Mouse (Mus musculus) midbrain, embryonic 15.5 days (tissue): ENCODE results near the gene Pik3ca. TPM values are rescaled to one million over a fixed set of nuclear protein-coding genes. Genes with fewer than 3 reads are reported as not detected.

Source experiments
- ATAC-seq: fragments of 200-750 bp; cut with Nextera tagmentation; replicated peaks from 2 replicates; pipeline ENCODE4 v1.8.0; 2017; ENCODE audit warnings: moderate TSS enrichment
- H3K27ac ChIP-seq: fragments of 300-500 bp; sonication (generic); 2 replicates; pipeline ENCODE4 v1.5.1; 2015; ENCODE audit warnings: mild to moderate bottlenecking, inconsistent platforms
- H3K27me3 ChIP-seq: fragments of 300-500 bp; sonication (generic); replicated peaks from 2 replicates; pipeline ENCODE4 v1.6.1; 2015; ENCODE audit warnings: inconsistent platforms
- H3K36me3 ChIP-seq: fragments of 300-500 bp; sonication (generic); replicated peaks from 2 replicates; pipeline ENCODE4 v1.6.1; 2015; ENCODE audit warnings: inconsistent platforms
- H3K4me1 ChIP-seq: fragments of 300-500 bp; sonication (generic); 2 replicates; pipeline ENCODE4 v1.6.1; 2015; ENCODE audit warnings: inconsistent platforms
- H3K4me2 ChIP-seq: fragments of 300-500 bp; sonication (generic); 2 replicates; pipeline ENCODE4 v1.6.1; 2015; ENCODE audit warnings: inconsistent platforms, mild to moderate bottlenecking, moderate library complexity
- H3K4me3 ChIP-seq: fragments of 300-500 bp; sonication (generic); 2 replicates; pipeline ENCODE4 v1.5.1; 2015; ENCODE audit warnings: mild to moderate bottlenecking, inconsistent platforms
- H3K9ac ChIP-seq: fragments of 300-500 bp; sonication (generic); 2 replicates; pipeline ENCODE4 v1.6.1; 2015; ENCODE audit warnings: mild to moderate bottlenecking, inconsistent platforms
- H3K9me3 ChIP-seq: fragments of 300-500 bp; sonication (generic); 2 replicates; pipeline ENCODE4 v1.6.1; 2016; ENCODE audit warnings: inconsistent platforms
- WGBS: fragments of 180-500 bp; shearing (Covaris S2); methylation state at CpG from one replicate; pipeline ENCODE4 v1.1.7; 2015; ENCODE audit warnings: mixed read lengths; 5-methylcytosine and 5-hydroxymethylcytosine counted together
- polyA plus RNA-seq: library from polyadenylated mRNA; unstranded; fragments of >200 nt; fragmentation: Nextera tagmentation; extraction: Ambion mirVana; gene quantifications from 2 replicates; pipeline ENCODE4 v1.2.1, GENCODE M21; 2015

Pik3ca gene
- polyA plus RNA-seq, 1 experiment from 2014 or later, result 13.6 TPM

GRCm38 (mm10) chr3:32472191-32472900 is 74.9 kb downstream of the Pik3ca start:
- peak; percentile 50; the same call in 1 of the 2 replicates for ATAC-seq
- no peaks in the 10 kb centered on the region for H3K9me3 ChIP-seq

GRCm38 (mm10) chr3:32473184-32473583 is 75.7 kb downstream of the Pik3ca start:
- H3K4me1 ChIP-seq, result no peaks in the 10 kb centered on the region
- no peak for ATAC-seq
- 85% methylated on average over 10 of the region's 10 CpGs for WGBS
- no peak overlapping the region for H3K4me3 ChIP-seq
- H3K27me3 ChIP-seq, result no peaks in the 10 kb centered on the region
- no peak overlapping the region for H3K9ac ChIP-seq
- no peaks in the 10 kb centered on the region for H3K36me3 ChIP-seq
- no peaks in the 10 kb centered on the region for H3K9me3 ChIP-seq
- no peak overlapping the region for H3K27ac ChIP-seq
- no peak overlapping the region for H3K4me2 ChIP-seq

More at GRCm38 (mm10) chr3:32472191-32472900, 74.9 kb downstream of the Pik3ca start:
- H3K36me3 ChIP-seq, result no peaks in the 10 kb centered on the region
- no peaks in the 10 kb centered on the region for H3K27me3 ChIP-seq
- no peak overlapping the region for H3K4me3 ChIP-seq
- H3K27ac ChIP-seq, result no peak overlapping the region
- H3K9ac ChIP-seq, result no peak overlapping the region
- WGBS, result 79% methylated on average over 14 of the region's 14 CpGs
- H3K4me2 ChIP-seq, result no peak overlapping the region
- H3K4me1 ChIP-seq, result no peaks in the 10 kb centered on the region

- no peak for ATAC-seq
- H3K9ac ChIP-seq, result no peak overlapping the region
- H3K36me3 ChIP-seq, result no peaks in the 10 kb centered on the region
- H3K4me1 ChIP-seq, result no peaks in the 10 kb centered on the region
- H3K4me3 ChIP-seq, result no peak overlapping the region
- no peaks in the 10 kb centered on the region for H3K27me3 ChIP-seq
- no peak overlapping the region for H3K27ac ChIP-seq
- H3K4me2 ChIP-seq, result no peak overlapping the region
- H3K9me3 ChIP-seq, result no peaks in the 10 kb centered on the region
- 86% methylated on average over 7 of the region's 7 CpGs for WGBS
Measured at GRCm38 (mm10) chr3:32479961-32480360, 82.5 kb downstream of the Pik3ca start.

GRCm38 (mm10) chr3:32483035-32483434 is 85.6 kb downstream of the Pik3ca start:
- no peak overlapping the region for H3K4me2 ChIP-seq
- no peak for ATAC-seq
- 83% methylated on average over 3 of the region's 3 CpGs for WGBS
- H3K36me3 ChIP-seq, result no peaks in the 10 kb centered on the region
- no peak overlapping the region for H3K4me3 ChIP-seq
- no peaks in the 10 kb centered on the region for H3K4me1 ChIP-seq
- H3K27ac ChIP-seq, result no peak overlapping the region
- no peaks in the 10 kb centered on the region for H3K27me3 ChIP-seq
- H3K9me3 ChIP-seq, result no peaks in the 10 kb centered on the region
- H3K9ac ChIP-seq, result no peak overlapping the region

DNA sequence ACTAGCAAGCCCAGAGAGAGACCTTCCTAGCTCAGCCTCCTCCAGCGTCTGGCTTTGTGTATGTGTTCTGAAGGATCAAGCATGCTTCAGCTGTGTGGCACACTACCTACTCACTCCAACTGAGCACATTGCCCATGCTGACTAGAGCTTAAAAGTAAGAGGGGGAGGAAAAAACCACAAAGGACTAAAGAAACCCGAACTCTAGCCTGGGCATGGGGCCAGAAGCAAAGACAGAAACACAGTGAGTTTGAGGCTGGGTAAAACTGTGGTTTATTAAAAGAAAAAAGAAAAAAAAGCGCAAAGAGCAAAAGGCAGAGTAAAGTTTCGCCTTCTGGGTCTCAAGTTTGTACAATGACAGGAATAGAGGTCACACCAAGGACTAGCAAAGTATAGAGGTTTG is 89.1 kb downstream of the Pik3ca start:
- no peak for ATAC-seq
- Histone ChIP-seq H3K9me3 (no peaks in the 10 kb centered on the region), H3K9ac (no peak overlapping the region), H3K27me3 (no peaks in the 10 kb centered on the region), H3K27ac (no peak overlapping the region), H3K36me3 (no peaks in the 10 kb centered on the region), H3K4me2 (no peak overlapping the region), H3K4me3 (no peak overlapping the region), H3K4me1 (no peaks in the 10 kb centered on the region)
- 86% methylated on average over 4 of the region's 4 CpGs for WGBS

GRCm38 (mm10) chr3:32488172-32488571 is 90.7 kb downstream of the Pik3ca start:
- Histone ChIP-seq H3K9me3 (no peaks in the 10 kb centered on the region), H3K27me3 (no peaks in the 10 kb centered on the region), H3K36me3 (no peaks in the 10 kb centered on the region), H3K4me1 (no peaks in the 10 kb centered on the region), H3K4me3 (no peak overlapping the region), H3K4me2 (no peak overlapping the region), H3K9ac (no peak overlapping the region), H3K27ac (no peak overlapping the region)
- 88% methylated on average over 6 of the region's 6 CpGs for WGBS
- no peak for ATAC-seq

- Histone ChIP-seq H3K4me2 (no peak overlapping the region), H3K27me3 (no peaks in the 10 kb centered on the region), H3K36me3 (no peaks in the 10 kb centered on the region), H3K4me1 (no peaks in the 10 kb centered on the region), H3K9ac (no peak overlapping the region), H3K27ac (no peak overlapping the region), H3K9me3 (no peaks in the 10 kb centered on the region), H3K4me3 (no peak overlapping the region)
- no peak for ATAC-seq
- 86% methylated on average over 15 of the region's 15 CpGs for WGBS
Measured at GRCm38 (mm10) chr3:32490076-32490927, 92.8 kb downstream of the Pik3ca start.

- no peak overlapping the region for H3K4me2 ChIP-seq
- H3K9ac ChIP-seq, result no peak overlapping the region
- H3K27ac ChIP-seq, result no peak overlapping the region
- H3K9me3 ChIP-seq, result no peaks in the 10 kb centered on the region
- H3K27me3 ChIP-seq, result no peaks in the 10 kb centered on the region
- no peak overlapping the region for H3K4me3 ChIP-seq
- H3K36me3 ChIP-seq, result no peaks in the 10 kb centered on the region
- no peaks in the 10 kb centered on the region for H3K4me1 ChIP-seq
- ATAC-seq, result no peak
Measured at GRCm38 (mm10) chr3:32490928-32491315, 93.5 kb downstream of the Pik3ca start.

DNA sequence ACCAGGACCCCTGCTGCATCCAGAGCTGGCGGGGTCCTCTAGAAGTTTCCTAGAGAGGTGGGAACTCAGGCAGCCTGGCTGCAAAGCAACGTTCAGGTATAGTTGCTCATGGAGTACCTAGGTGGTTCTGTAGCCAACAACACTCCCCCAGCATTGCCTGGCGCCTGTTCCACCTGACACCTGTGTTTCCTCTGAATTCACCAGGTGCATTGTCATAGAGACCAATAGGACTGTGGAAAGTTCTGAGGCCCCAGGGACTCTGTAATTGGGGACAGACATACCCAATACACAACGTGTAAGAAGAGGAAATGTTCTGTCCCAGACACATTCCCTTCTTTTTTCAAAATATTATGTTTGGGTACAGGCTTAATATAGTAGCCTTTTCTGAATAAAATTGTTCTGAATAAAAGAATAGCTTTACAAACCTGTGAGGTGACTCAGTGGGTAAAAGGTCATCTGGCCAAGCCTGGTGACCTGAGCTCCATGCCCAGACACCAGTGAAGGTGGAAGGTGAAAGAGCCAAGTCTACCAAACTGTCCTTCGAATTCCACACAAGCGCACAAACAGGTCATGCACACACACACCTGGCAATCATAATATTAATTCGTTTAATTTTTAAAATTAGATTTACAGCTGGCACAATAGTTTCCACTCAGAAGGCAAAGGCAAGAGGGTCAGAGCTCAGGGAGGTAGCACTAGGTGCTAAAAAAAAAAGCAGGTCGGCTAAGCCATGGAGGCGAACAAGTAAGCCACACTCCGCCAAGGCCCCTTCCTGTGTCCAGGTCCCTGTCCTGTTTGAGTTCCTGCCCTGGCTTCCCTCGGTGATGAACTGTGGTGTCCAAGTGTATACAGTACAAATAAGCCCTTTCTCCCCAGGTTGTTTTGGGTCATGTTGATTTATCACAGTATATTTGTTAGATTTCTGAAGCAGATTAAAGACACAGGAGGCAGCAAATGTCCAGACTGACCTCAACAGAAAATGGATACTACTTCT is 94.9 kb downstream of the Pik3ca start, which contains the start of gene Kcnmb3:
Gene Kcnmb3, minus strand, starts transcription at position 135 of the 994 bp plus-strand sequence.
- Histone ChIP-seq H3K4me1 (no peaks in the 10 kb centered on the region; the same call in 1 of the 2 replicates), H3K27me3 (no peaks in the 10 kb centered on the region), H3K9ac (no peak within 1 kb of the TSS), H3K4me3 (no peak within 1 kb of the TSS), H3K36me3 (no peaks in the 10 kb centered on the region), H3K27ac (no peak within 1 kb of the TSS), H3K9me3 (no peaks in the 10 kb centered on the region), H3K4me2 (no peak within 1 kb of the TSS)
- no peak for ATAC-seq
- 83% methylated on average over 11 of the region's 11 CpGs for WGBS

GRCm38 (mm10) chr3:32494387-32495087 is 97.1 kb downstream of the Pik3ca start:
- WGBS, result 89% methylated on average over 8 of the region's 8 CpGs

DNA sequence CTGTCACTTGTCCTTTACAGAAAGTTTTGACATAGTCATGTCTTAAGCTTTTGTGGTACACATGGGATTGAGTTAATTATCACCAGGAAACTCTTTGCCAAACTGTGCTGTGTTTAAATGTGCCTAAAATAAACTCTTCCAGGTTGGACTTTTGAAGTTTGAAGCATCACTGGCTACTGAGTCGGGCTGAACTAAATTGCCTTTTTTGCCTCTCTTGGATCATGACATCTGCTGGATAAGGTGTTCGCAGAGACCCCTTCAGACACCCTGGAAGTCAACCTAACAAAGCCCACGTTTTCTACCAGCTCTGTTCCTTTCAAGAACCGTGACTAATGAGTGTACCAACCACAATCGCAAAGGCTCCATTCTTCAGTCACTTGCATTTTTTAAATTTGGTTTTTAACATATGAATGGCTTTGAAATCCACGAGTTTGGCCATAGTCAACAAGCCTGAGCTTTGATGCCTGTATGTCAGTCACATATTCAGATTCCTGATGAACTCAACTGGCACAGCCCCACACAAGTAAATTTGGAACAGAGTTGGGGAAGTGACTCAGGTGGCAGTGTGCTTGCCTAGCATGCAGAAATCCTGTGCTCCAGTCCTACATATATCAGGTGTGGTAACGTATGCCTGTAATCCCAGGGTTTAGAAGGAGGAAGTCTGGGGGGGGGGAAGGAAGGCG is 97.8 kb downstream of the Pik3ca start:
- WGBS, result 28% methylated on average over 8 of the region's 8 CpGs
- Histone ChIP-seq H3K4me3 (no peak overlapping the region), H3K36me3 (no peaks in the 10 kb centered on the region), H3K27me3 (no peaks in the 10 kb centered on the region), H3K4me1 (no peaks in the 10 kb centered on the region; the same call in 1 of the 2 replicates), H3K4me2 (no peak overlapping the region), H3K9me3 (no peaks in the 10 kb centered on the region), H3K27ac (no peak overlapping the region), H3K9ac (no peak overlapping the region)
- no peak for ATAC-seq

More at GRCm38 (mm10) chr3:32494387-32495087, 97.1 kb downstream of the Pik3ca start:
- Histone ChIP-seq H3K27me3 (no peaks in the 10 kb centered on the region), H3K4me3 (no peak overlapping the region), H3K27ac (no peak overlapping the region), H3K9ac (no peak overlapping the region), H3K36me3 (no peaks in the 10 kb centered on the region), H3K4me1 (no peaks in the 10 kb centered on the region; the same call in 1 of the 2 replicates), H3K4me2 (no peak overlapping the region), H3K9me3 (no peaks in the 10 kb centered on the region)
- ATAC-seq, result no peak
